Mouse (Mus musculus) c-Kit-positive CD71-positive TER-119-negative erythroid progenitor cells, embryonic 14.5 days (primary cell): ENCODE data around the gene Cfap74.
A peak's percentile ranks its signal among the peaks of the same experiment; 100 is the strongest.

Experiments
- DNase-seq: peaks from one replicate; pipeline ENCODE4 v3.0.0-alpha.2; 2013; ENCODE audit warnings: low read depth

The Cfap74 gene

DNA sequence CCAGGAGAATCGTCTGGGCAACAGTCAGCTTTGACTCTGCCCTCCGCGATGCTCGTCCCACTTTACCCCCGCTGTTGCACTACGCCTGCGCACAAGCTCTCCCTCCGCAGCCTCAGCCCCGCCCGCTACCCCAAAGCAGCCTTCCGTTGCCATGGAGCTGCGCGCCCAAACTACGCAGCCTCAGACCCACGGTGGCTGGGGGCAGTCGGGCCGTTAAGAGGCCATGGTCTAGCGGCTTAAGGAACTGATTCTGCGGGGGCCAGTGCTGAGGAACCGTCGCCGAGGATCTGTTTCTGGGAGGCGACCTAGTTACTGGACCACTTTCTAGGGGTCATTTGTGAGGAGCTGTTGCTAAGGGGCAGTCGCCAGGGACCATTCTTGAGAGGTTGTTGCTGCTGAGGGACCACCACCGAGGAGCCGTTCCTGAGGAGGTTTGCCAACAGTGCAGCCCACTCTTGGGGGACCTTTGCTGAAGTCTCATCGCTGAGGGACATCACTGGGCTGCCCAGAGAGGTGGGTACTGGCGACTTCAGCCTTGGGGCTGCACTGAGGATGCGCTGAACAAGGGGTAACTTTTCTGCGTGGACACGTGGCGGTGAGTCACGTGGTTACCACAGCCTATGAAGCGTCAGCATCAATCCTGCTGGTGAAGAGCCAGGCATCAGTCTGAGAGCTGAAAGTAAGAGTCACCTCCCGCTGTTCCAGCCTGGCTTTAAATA lies at the start of gene Cfap74:
TSS of gene Cfap74 (plus strand) at position 133 of the 719 bp plus-strand sequence.
- DNase-seq = no peak

DNA sequence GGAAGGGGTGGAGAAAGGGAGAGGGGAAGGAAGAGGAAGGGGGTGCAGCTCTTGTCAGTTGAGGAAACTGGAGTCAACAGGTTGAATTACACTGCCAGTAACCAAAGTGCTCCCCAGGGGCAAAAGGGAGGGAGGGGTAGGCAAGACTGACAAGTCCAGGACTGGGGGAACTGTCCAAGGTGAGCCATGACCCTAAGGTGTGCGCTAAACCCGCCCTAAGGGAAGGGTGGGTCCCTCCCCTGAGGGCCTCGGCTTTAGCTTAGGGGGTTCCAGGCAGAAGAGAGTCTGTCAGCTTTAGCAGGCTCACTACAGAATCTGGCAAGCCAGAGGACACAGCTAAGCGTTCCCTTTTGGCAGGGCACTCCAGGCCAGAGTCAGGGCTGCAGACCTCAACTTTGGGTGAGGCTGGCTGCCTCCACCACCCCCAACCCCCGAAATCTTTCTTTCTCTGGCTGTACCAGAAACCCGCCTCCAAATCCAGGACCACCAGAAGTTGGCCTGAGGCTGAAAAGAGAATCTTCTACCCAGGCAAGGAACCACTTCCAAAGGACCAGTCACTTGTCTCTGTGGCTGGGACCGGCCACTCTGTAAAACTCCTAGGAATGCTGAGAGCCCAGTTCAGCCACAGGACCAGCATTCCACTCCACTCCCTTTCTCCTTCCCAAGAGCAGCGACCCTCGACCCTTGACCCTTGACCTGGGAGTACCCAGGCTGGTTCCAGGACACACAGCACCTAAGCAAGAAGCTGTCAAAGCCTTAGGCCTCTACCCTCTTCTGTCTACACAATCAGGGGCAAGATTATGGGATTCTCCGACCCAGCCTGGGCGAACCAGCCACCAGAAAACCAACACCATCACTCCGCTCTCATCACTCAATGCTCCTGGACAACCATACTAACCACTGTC lies 49.2 kb upstream of the Cfap74 start:
- no peak for DNase-seq

DNA sequence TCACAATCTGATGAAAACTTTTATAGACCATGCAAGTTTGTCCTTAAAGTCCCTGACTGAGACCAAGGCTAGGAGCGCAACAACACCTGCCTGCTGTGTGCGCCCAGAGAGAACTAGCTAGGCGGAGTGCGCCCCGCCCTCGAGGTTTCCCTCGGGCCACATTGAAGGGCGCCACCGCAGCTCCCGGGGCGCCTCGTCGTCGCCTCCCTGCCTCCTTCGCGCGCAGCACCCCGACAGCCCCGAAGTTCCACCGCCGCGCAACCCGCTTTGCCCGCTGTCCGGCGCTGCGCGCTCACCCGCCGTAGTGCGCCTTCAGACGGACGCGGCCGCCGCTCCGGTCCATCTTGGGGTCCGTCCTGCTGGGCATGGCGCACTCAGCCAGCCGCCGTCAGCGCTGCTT lies 48.1 kb upstream of the Cfap74 start:
- DNase-seq = no peak

DNA sequence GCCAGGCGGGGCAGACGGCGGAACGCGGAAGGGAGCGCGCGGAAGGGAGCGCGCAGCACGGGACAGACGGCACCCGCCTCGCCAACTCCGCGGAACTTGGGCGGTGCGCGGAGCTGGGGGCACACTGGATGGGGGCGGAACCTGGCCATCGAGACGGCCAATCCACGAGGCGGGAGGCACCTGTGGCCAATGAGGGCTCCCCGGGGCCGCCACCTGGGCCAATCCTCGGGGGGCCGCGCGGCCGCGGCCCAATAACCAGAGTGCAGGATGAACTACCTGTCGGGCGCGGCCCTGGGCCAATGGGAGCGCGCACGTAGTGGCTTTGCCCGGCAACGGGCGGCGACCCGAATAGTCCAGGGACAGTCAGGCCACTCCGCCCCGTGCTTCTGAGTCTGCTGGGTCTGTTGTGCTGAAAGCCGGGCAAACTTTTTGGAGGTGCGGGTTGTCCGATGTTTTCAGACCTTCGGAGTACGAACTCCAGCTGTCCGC lies 47.6 kb upstream of the Cfap74 start, which contains the start of gene Prkcz:
TSS of gene Prkcz (minus strand) at position 59 of the 489 bp plus-strand sequence.
- DNase-seq = no peak

DNA sequence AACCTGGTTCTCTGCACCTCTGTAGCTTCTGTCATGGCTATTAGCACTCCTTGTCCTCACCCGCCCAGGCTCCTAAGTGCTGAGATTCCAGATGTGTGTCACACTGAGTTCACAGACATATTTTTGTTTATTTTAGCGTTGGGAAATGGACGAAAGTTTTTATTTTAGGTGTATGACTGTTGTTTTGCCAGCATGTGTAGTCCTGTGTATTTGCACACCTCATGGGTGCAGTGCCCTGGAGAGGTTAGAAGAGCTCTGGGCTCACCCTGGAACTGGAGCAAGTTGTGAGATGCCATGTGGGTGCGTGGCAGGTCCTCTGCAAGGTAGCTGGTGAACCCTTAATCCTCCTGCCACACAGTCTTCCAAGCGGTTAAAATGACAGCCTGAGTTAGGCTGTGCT lies 46.5 kb upstream of the Cfap74 start:
- DNase-seq = no peak

DNA sequence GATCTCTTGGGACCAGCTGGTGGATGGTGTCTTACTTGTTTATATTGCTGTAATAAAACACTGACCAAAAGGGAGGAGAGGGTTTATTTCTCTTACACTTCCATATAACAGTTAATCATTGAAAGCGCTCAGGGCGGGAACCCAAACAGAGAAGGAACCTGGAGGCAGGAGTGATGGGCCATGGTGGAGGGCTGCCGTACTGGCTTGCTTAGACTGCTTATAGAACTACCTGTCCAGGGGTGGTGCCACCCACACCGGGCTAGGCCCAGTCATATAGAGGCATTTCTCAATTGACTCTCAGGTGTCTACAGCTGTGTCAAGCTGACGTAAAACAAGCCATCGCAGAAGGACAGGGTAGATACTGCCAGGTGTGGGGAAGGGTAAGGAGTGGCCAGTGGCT lies 42.2 kb upstream of the Cfap74 start:
- DNase-seq = no peak

DNA sequence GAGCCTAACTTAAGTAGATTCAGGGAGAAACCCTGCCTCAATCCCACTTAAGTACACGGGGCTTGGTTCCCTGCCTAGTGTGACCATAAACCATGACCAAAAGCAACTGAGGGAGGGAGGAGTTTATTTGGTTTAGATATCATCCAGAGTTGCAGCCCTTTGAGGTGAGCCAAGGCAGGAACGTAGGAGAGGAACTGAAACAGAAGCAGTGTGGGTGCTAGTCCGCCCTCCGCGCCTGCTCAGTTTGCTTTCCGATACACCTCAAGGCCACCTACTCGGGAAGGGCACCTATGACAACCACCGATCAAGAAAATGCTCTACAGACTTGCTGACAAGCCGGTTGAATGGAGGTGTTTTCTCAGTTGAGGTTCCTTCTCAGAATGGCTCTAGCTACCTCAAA lies 41.3 kb upstream of the Cfap74 start:
- DNase-seq = no peak

DNA sequence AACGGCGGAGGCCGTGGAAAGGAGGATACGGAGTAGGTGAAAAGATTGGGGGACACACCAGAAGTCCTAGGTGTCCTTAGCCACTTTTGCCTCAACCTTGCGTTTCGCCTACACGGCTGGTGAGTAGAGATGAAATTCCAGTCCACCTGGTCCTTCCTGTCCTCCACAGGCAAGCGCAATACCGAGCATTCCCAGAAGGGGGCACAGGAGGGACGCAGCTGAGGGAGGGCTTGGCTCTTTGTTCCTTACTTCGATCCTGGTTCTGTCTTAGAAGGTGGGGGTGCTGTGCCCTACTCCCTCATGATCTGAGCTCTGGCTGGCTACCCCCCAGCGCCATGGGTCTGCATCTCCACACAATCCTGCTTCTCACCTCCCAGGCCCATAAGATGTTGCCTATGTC lies 40.3 kb upstream of the Cfap74 start:
- no peak for DNase-seq

DNA sequence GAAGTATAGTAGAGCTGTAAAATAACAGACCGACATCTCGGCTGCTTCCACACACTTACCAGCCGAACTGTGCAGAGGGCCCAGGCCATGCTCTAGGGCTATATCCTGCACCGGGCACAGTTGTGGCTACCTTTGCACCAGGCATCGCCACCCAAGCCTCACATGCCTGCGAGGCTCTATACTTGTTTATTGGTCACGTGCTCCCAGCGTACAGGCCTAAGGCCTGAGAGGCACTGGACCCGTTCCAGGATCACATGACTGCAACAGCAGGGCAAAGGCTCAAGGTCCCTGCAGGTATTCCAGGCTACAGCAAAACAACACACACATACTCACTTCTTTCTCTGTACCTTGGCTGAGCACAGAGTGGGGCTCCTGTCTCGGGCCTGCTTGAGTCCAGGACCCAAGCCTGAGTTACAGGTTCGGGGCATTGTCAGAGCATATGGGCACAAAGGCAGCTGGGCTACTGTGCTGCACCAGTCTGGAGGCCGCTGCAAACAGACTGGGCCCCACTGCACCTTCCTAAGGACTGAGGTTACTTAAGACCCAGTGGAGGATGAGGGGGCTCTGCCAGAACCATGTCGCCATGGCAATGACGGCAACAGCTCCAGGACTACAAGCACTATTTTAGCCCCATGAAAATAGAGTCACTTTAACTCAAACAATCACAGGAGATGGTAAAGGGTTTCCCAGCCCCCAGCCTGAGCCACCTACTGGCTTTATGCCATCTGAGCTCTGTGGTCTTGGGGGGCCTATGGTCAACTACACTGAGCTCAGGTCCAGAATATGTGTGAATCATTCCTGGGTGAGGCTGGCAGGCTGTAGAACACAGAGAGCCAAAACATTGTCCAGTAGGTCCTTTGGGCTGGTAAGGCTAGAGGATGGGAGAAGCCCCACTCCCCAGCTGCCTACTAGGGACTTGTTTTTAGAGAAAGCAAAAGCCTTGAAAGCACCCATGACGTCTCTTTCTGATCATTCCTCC lies 38.0 kb upstream of the Cfap74 start:
- no peak for DNase-seq

DNA sequence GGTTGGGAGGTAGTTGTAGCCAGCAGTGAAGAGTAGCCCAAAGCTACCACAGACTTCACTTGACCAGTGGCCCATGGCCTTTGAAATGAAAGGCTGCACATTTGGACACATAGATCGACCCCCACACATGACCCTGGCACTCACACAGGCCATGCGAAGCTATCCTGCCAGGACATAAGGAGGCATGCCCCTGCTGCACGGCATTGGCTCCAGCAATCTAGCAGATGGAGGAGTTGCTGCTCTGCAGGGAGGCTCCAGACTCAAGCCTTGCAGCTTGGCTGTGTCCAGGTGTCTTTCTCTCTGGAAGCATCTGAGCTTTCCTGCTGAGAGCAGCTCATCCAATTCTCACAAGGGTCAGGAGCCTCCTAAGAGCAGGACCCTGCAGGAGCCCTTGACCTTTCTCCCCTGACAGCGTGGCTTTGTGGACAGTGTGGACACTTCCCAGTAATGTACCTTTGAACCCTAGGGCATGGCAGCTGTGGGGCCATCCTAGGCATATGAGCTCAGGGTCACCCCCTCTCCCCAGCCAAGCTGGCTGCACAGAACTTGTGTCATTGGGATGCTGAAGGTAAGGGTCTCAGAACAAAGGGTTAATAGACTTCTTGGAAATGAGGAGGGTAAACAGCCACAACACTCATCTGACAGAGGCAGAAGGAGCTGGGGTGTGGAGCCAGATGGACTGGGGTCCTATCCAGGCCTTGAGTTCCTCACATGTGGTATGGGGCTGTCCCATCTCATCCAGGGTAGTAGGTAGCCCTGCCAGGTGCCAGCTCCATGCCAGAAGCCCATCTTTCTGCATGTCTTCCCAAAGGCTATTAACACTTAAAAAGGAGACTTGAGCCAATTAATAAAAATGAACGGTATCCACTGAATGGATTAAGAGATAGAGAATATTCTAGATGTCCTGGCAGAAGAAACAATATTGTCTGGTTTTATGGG lies 36.9 kb upstream of the Cfap74 start:
- no peak for DNase-seq

DNA sequence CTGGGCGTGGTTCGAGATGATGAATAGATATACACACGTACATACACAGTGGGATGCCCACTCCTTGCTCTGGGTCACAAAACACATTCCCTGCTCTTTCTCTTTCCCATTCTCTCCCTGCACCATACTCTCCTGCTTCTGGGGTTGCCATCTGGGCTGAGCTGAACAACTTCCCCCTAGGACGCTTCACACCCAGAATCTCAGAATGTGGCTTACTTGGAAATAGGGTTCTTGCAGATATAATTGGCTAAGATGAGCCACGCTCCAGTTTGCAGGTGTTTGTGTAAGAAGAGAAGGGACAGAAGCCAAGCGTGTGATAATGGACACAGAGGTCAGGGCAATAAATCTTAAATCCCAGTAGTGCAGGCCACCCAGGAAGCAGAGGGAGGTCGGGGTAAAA lies 27.0 kb upstream of the Cfap74 start:
- no peak for DNase-seq

DNA sequence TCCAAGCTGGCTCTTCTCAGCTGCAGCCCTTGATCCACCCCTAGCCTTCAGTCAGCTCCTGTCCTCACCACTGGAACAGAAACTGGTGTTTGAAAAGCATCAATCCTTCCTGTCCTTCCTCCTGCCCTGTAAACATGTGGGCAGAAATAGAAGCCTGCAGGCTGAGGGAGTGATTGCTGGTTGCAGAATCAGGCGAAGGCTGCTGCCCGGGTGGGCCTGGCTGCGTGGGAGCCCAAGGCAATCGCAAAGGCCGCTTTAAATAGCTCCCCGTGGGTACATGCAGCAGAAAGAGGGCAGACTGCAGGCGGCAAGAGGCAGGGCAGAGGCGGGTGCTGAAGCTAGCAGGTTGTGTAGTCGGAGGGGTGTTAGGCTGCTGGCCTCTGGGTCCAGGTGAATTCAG lies 26.2 kb upstream of the Cfap74 start:
- no peak for DNase-seq

DNA sequence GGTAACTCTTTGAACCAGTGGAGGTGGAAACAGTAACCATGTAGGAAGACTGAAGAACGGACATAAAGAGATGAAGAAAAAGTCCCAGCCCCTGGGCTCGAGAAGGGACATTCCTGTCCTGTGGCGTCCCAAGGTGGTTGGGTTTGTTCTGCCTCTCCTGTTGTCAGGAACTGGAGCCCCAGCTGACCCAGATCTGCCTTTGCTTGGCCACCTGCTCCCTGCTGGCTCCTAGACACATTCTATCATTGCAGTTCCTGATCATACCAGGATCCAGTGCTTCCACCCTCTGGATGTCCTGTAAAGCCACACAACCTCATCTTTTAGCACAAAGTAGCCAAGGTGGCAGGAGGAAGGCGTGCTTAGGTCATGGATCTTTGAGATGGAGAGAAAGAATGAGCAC lies 25.7 kb upstream of the Cfap74 start:
- DNase-seq = no peak

DNA sequence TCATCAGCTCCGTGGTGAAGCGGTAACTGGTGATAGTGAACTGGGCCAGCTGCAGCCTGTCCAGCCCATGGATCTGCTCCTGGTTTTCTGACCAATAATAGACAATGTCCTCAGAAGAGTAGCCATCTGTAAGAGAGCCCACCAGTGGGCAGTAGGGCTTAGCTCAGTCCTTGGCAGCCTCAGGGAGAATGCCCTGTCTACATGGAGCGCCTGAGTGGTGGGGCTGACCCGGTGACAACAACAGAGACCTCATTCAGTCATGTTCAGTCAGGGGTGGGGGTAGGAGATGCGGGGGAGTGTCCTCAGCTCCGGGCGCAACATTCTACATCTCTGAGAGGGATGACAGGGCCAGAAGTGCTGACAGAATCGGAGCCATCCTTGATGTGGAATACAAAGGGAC lies 21.8 kb upstream of the Cfap74 start:
- DNase-seq = no peak

DNA sequence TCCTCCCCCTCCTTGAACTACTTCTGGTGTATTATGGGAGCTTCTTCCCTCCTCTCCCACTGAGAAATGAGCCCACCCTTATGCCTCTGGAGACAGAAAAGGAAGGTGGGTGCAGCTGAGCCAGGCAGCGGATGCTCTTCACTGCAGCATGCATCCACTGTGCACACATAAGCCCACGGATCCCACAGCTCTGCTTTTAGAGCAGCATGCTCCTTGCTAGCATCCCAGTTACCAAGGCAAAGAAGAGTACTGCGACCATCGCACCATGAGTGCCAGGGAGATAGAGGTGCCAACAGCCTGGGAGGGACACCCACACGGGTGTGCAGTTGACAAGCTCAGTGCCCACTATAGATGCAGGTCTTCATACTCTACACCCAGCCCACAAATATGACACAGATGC lies 13.5 kb upstream of the Cfap74 start:
- no peak for DNase-seq

DNA sequence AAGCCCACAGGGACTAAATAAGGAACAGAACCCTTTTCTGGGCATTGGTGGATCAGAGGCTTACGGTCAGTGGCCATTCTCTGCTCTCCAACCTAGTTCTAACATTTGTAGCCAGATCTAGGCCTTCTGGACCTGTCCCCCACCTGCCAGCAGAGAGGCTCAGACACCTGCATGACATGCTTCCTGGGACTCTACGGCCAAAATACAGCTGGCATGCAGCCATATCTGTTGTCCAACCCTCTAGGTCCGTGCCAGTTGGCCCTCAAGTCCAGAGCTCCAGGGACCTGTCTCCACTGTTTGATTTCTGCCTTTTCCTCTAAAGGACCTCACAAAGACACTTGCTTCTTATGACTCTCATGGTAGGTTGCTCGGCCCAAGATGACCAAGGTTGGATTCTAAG lies 12.2 kb upstream of the Cfap74 start:
- DNase-seq = no peak

DNA sequence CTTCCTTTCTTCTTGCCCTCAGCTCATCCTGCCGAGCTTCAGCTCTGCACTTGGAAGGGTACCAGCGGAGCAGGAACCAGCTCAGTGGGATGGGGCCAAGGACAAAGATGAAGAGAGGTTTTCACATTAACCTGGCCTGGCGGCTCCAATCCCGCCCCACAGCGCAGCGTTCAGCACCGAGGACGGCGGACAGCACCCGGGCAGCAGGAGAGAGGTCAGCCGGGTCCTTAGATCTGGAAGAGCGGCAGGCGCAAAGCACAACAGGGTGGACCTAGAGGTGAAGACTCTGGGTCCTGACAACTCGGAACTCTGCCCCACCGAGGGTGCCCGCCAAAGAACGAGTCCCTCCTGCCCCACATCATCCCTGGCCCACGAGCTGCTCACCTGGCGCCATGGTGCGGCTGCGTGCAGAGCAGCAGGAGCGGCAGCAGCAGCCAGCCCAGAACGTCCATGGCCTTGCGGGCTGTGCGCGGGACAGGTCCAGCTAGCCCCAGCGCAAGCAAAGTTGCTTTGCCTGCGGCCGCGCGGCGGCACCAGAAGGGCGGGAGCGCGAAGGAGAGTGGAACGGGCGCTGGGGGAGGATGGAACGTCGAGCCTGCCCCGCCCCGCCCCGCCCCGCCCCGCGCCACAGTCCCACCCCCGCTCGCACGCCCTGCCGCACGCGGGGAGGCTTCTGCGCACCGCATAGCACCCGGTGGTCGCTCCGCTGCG lies 11.3 kb upstream of the Cfap74 start, which contains the start of gene Gabrd:
TSS of gene Gabrd (minus strand) at position 602 of the 711 bp plus-strand sequence.
- peak; percentile 10 for DNase-seq

DNA sequence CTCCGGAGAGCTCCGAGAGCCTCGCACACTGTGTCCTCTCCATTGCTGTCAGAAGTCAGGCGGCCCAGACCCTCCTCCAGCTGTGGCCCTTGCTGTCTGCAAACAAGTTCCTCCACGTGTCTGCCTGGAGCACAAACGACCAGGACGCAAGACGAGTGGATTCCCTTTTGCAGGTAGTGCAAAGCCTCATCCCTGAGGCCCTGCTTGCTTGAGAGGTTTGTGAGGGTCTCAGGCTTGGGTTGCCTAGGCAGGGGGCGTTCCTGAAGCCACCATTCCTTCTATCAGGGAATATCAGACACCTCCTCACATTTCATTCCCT lies 10.8 kb upstream of the Cfap74 start:
- DNase-seq = no peak

DNA sequence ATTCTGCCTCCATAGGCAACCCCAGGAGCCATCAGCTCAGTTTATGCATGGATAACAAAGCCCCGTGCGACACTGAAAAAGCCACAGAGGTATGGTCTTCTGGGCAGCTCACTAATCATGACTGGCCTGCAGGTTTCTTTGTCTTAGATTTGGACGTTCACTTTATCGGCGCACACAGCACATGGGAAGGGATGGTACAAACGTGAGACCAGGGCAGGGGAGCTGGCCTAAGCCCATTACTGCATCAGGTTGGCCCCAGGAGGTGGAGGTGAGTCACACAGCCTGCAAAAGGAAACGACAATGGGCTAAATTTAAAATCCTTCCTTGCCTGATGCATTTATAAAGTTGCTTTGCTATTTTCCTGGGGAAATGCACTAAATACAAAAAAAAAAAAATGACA lies 7.9 kb upstream of the Cfap74 start:
- no peak for DNase-seq

DNA sequence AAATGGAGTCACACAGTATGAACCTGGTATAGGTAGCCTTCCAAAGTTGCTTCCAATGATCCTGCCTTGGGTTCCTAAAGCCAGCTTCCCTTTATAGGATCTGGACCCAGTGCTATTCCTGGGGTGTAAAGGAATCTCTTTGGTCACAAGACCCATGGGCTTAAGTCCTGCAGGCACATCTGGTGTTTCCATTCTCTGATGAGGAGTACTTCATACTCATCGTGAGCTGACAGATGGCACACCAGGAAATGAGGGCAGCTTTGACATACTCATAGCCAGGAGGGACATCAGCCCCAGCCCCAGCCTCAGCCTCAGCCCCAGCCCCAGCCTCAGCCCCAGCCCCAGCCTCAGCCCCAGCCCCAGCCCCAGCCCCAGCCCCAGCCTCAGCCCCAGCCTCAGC lies 6.5 kb upstream of the Cfap74 start:
- DNase-seq = no peak
